Mouse (Mus musculus) liver, adult 2 months (tissue): Measurements from ENCODE around the gene Sart1.

Source experiments
- CTCF ChIP-seq: fragments of 200-500 bp; IDR thresholded peaks from 2 replicates; pipeline ENCODE4 v1.5.1; 2011; ENCODE audit warnings: low read depth, low read length, control low read depth
- POLR2A ChIP-seq: fragments of 200-500 bp; IDR thresholded peaks from 2 replicates; pipeline ENCODE4 v1.6.1; 2011; ENCODE audit warnings: low read length, control low read depth; ENCODE audit not compliant: insufficient read depth; ENCODE audit errors: extremely low read depth

- TF ChIP-seq POLR2A (no peak), CTCF (no peak)
Measured at GRCm38 (mm10) chr19:5425906-5426565, 37.5 kb upstream of the Sart1 start.
